In genomic region chr9:118389481-118390334, GRCm38 (mm10) we compare ENCODE assay signal across 8 mouse cellular contexts.
DNase-seq lines count a peak whose midpoint lies in the region; ATAC-seq and TF ChIP-seq lines count a peak whose summit lies in the region.

No protein-coding gene starts in this region.

- H3K4me2 ChIP-seq in embryonic facial prominence, embryonic 14.5 days (ENCODE audit: low read depth, low read length), result peak overlapping the region; percentile 53
- peak overlapping the region; percentile 37 for H3K4me2 ChIP-seq in hindbrain, embryonic 11.5 days (replicated peaks; ENCODE audit: low read depth, low read length)

- no peak for TF ChIP-seq POLR2A in thymus, adult 2 months (IDR thresholded peaks at IDR 0.05; ENCODE audit: control insufficient read depth, extremely low read depth, insufficient read depth, low read length, poor library complexity)

- no peak overlapping the region for H3K27ac ChIP-seq in thymus, adult 2 months (ENCODE audit: control insufficient read depth, insufficient read depth, low read length)
- H3K27ac ChIP-seq in embryonic facial prominence, embryonic 14.5 days (replicated peaks; ENCODE audit: low read depth, low read length), result no peak overlapping the region
- no peak overlapping the region for H3K27ac ChIP-seq in hindbrain, embryonic 11.5 days (ENCODE audit: low read depth, low read length)

- H3K4me3 ChIP-seq in thymus, adult 2 months (ENCODE audit: control insufficient read depth, insufficient read depth, low read length), result peak overlapping the region; percentile 35
- H3K4me3 ChIP-seq in embryonic facial prominence, embryonic 14.5 days (ENCODE audit: low read depth, low read length), result peak overlapping the region; percentile 36
- peak overlapping the region; percentile 23 for H3K4me3 ChIP-seq in hindbrain, embryonic 11.5 days (ENCODE audit: low read depth, low read length)

- no peak overlapping the region for H3K9ac ChIP-seq in embryonic facial prominence, embryonic 14.5 days (ENCODE audit: low read depth, low read length)
- H3K9ac ChIP-seq in hindbrain, embryonic 11.5 days (ENCODE audit: low read depth, low read length), result no peak overlapping the region

- no peaks in the 10 kb centered on the region for H3K36me3 ChIP-seq in thymus, adult 2 months (ENCODE audit: control insufficient read depth, insufficient read depth, low read length)
- H3K36me3 ChIP-seq in embryonic facial prominence, embryonic 14.5 days (ENCODE audit: control insufficient read depth, insufficient read depth, low read length), result no peaks in the 10 kb centered on the region
- no peaks in the 10 kb centered on the region for H3K36me3 ChIP-seq in hindbrain, embryonic 11.5 days (ENCODE audit: control insufficient read depth, insufficient read depth, low read length)

- peaks cover 25% of the 10 kb centered on the region for H3K4me1 ChIP-seq in thymus, adult 2 months (replicated peaks; ENCODE audit: control insufficient read depth, insufficient read depth, low read length)
- no peaks in the 10 kb centered on the region for H3K4me1 ChIP-seq in embryonic facial prominence, embryonic 14.5 days (ENCODE audit: control insufficient read depth, insufficient read depth, low read length)
- H3K4me1 ChIP-seq in hindbrain, embryonic 11.5 days (replicated peaks; ENCODE audit: control insufficient read depth, insufficient read depth, low read length), result no peaks in the 10 kb centered on the region

- no peak for DNase-seq in thymus, adult 2 months
- no peak for DNase-seq in thymus, adult 18-20 months
- peak; percentile 64 for DNase-seq in embryonic facial prominence, embryonic 14.5 days (ENCODE audit: low spot score)
- peak; percentile 30 for DNase-seq in hindbrain, embryonic 11.5 days (ENCODE audit: low spot score)
- no peak for DNase-seq in ovary, postnatal 14 days (ENCODE audit: low spot score)
- no peak for DNase-seq in layer of hippocampus, adult 9-11 months
- no peak for DNase-seq in layer of hippocampus, adult 8-10 months (ENCODE audit: low spot score in 2 of 2)

- 24% methylated on average over 27 of the region's 27 CpGs for WGBS in thymus, adult 2 months
- WGBS in embryonic facial prominence, embryonic 14.5 days, result 9% methylated on average over 27 of the region's 27 CpGs
- WGBS in hindbrain, embryonic 11.5 days, result 3% methylated on average over 27 of the region's 27 CpGs

- TF ChIP-seq CTCF in thymus, adult 2 months (IDR thresholded peaks at IDR 0.05; ENCODE audit: borderline replicate concordance, control insufficient read depth, extremely low read depth, insufficient read depth, low read length, poor library complexity), result no peak

- no peaks in the 10 kb centered on the region for H3K9me3 ChIP-seq in embryonic facial prominence, embryonic 14.5 days (ENCODE audit: control insufficient read depth, low read length)
- H3K9me3 ChIP-seq in hindbrain, embryonic 11.5 days (ENCODE audit: control insufficient read depth, low read length), result no peaks in the 10 kb centered on the region

- no peaks in the 10 kb centered on the region for H3K27me3 ChIP-seq in thymus, adult 2 months (ENCODE audit: control insufficient read depth, insufficient read depth, low read length)
- peaks cover 28% of the 10 kb centered on the region; the same call in 1 of the 2 replicates for H3K27me3 ChIP-seq in embryonic facial prominence, embryonic 14.5 days (replicated peaks; ENCODE audit: control insufficient read depth, insufficient read depth, low read length)
- peaks cover 18% of the 10 kb centered on the region for H3K27me3 ChIP-seq in hindbrain, embryonic 11.5 days (ENCODE audit: control insufficient read depth, insufficient read depth, low read length)

- ATAC-seq in embryonic facial prominence, embryonic 14.5 days (ENCODE audit: low read depth), result no peak; the same call in 1 of the 2 replicates
- 0 out of 2 replicates have a peak, but pooled peaks have one; percentile 49 for ATAC-seq in hindbrain, embryonic 11.5 days (ENCODE audit: low FRiP score)
- peak; percentile 52 for ATAC-seq in megakaryocyte progenitor cell, adult 5-6 weeks (replicated peaks; ENCODE audit: poor library complexity)

Comparison
In these comparisons a context has a peak if more than half of its experiments do, and no peak if none do; other contexts are left out.
1. DNase-seq: peak in embryonic facial prominence, embryonic 14.5 days (single experiment) and hindbrain, embryonic 11.5 days (single experiment); none in thymus, adult 2 months (single experiment), thymus, adult 18-20 months (0 of 2), ovary, postnatal 14 days (single experiment), layer of hippocampus, adult 9-11 months (single experiment) and layer of hippocampus, adult 8-10 months (0 of 2).
2. Peak in every context shown above with its lines, with median percentiles within 50 percentile points of each other: H3K4me3 ChIP-seq.